Mouse (Mus musculus) fat pad, adult 2 months (tissue): ENCODE data around the gene Cnga4.
"Not testable (repeated sequence)": the region's sequence is repeated elsewhere in the genome, so short reads cannot be mapped to it uniquely, and the experiment has no call there.

Experiments used
- DNase-seq: peaks from one replicate; pipeline ENCODE4 v3.0.0-alpha.2; 2011; ENCODE audit warnings: low read depth, low spot score; ENCODE audit errors: extremely low read depth

The Cnga4 gene

GRCm38 (mm10) chr7:105414385-105414784 is 10.0 kb downstream of the Cnga4 start:
- no peak for DNase-seq

- no peak for DNase-seq
Measured at GRCm38 (mm10) chr7:105416529-105416928, 12.2 kb downstream of the Cnga4 start.

DNA sequence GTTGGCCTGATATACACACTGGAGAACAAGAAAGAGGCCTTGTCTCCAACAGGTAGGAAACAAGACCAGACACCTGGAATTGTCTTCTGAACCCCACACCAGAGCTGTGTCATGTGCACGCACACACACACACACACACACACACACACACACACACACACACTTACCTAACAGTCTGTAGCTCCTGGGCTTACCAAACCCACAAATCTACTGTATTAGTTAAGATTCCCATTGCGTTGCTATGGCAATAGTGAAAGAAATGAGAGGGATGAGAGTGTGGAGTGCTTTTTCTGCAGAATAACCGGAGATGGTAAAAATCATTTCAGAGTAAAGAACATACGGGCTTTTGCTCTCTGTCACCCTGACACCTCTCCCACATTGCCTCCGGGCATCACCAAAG is 13.7 kb downstream of the Cnga4 start:
- no peak for DNase-seq

DNA sequence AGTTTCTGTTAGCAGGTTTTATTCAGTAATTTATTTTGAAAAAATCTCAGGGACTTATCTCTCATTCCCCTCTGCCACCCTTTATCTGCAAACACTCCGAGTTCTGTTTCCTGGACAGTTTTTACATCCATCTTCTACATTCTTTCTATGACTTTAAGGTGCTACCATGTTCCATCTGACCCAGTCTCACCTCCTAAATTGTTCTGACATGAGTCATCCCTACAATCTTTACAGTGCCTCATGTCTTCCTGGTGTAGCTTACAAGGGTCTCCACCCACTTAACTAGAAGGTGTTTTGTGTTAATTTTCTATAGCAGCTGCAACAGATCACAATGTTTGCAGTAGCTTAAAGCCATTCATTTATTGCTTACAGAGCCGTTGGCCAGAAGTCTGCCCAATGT is 16.5 kb downstream of the Cnga4 start:
- DNase-seq, result no peak

GRCm38 (mm10) chr7:105424368-105424767 is 20.0 kb downstream of the Cnga4 start:
- DNase-seq, result no peak

DNA sequence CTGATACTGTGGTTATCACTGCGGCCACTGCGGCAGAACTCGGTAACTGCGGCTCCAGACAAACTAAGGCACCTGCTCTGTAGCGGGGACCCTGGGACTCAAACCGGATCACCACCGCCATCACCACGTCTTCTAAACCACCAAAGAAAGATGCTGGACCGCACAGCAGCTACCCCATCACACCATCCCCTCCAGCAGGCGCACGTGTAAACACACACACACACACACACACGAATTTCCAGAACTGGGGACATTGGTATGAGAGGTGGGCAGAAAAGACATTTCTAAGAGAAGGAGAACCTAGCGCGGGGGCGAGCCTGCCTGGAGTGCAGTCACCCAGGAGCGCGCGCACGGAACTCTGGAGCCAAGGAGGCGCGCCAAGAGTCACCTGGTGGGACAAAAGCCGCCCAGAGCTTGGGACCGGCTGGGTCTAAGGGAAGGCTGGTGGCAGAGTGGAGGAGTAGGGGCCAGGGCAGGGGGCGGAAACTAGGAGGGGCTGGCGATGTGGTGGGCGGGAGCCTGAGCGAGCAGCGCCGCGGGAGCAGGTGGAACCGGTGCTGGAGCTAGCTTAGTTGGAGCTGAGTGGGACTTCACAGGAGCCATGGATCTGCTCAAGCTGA is 21.2 kb downstream of the Cnga4 start, which contains the start of gene Cckbr:
TSS of gene Cckbr (plus strand) at position 308 of the 620 bp plus-strand sequence.
- no peak for DNase-seq

- no peak for DNase-seq
Measured at GRCm38 (mm10) chr7:105426051-105426450, 21.7 kb downstream of the Cnga4 start.

GRCm38 (mm10) chr7:105432058-105432457 is 27.7 kb downstream of the Cnga4 start:
- DNase-seq, result no peak

DNA sequence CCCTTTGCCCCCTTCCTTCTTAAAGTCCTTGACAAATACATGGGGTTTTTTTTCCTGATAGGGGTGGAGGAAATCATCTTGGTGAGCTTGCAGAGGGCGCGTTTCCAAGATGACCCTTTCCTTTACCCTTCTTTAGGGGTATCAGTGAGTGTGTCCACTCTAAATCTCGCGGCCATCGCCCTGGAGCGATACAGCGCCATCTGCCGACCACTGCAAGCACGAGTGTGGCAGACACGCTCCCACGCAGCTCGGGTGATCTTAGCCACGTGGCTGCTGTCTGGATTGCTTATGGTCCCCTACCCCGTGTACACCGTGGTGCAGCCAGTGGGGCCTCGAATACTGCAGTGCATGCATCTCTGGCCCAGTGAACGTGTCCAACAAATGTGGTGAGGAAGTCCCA is 29.5 kb downstream of the Cnga4 start:
- no peak for DNase-seq

DNA sequence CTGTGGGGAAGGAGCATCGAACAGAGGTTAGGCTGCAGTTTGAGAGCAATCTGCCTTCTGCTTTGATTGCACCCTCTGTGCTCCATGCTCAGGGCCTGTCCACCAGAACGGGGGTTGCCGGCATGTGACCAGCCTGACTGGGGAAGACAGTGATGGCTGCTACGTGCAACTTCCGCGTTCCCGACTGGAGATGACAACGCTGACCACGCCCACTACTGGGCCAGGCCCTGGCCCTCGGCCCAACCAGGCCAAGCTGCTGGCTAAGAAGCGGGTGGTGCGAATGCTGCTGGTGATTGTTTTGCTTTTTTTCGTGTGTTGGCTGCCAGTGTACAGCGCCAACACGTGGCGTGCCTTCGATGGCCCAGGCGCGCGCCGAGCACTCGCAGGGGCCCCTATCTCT is 30.4 kb downstream of the Cnga4 start:
- DNase-seq, result no peak

GRCm38 (mm10) chr7:105437979-105438772 is 33.8 kb downstream of the Cnga4 start:
- no peak for DNase-seq

GRCm38 (mm10) chr7:105441426-105441825 is 37.1 kb downstream of the Cnga4 start:
- no peak for DNase-seq

- no peak for DNase-seq
Measured at GRCm38 (mm10) chr7:105445076-105445475, 40.7 kb downstream of the Cnga4 start.

DNA sequence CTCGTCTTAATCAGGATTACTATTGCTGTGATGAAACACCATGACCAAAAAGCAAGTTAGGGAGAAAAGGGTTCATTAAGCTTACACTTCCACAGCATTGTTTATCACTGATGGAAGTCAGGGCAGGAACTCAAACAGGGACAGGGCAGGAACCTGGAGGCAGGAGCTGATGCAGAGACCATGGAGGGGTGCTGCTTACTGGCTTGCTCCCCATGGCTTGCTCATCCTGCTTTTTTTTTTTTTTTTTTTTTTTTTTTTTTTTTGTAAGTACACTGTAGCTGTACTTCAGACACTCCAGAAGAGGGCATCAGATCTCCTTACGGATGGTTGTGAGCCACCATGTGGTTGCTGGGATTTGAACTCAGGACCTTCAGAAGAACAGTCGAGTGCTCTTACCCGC is 49.0 kb downstream of the Cnga4 start:
- not testable (repeated sequence) for DNase-seq
